Mouse (Mus musculus): ENCODE results near the gene Tmem179b. TPM values are rescaled to one million over a fixed set of nuclear protein-coding genes. Genes with fewer than 3 reads are reported as not detected.

Gene Tmem179b
- polyA plus RNA-seq, 1 experiment from 2014 or later, result 113 TPM

DNA sequence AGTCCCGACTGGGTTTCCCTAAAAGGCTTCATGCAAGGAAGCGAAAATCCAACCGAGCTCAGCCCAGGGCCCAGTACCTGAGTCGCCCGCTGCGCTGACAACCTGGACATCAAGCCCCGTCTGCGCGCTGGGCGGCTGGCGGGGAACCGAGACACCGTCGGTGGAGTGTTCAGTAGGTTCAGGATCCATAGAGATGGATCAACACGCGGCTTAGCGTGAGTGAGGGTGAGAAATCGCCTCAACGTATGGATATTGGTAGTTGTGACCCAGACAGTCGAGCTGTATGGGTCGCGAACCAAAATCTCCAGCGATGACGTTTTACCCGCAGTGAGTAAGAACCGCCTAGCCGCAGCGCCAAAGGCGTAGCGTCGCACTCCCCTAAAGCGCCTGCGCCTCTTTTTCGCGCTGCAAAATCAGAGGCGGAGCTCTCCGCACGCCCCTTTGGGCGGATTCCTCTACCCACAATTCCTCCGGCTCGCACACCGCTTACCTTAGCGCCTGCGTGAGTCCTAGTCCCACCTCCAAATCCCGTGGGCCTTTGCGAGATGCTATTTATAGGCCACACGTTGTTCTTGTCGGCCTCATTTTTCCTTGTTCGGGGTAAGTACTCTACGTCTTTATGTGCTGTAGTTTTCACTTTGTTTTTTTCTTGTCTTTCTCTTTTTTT lies 51.2 kb downstream of the Tmem179b start, which contains the start of gene Slc3a2:
Gene Slc3a2, minus strand, starts transcription at position 463 of the 667 bp plus-strand sequence.
- peak; percentile 98 for ATAC-seq (replicated peaks; ENCODE audit: low FRiP score, low read depth)
- no peak for TF ChIP-seq CTCF (IDR thresholded peaks at IDR 0.05; ENCODE audit: low read depth)
- H3K4me2 ChIP-seq (ENCODE audit: low read length), result peak within 1 kb of the TSS; percentile 62
- no peaks in the 10 kb centered on the region for H3K27me3 ChIP-seq (ENCODE audit: insufficient read depth, low read length)
- peak; percentile 99 for DNase-seq (ENCODE audit: low spot score)
- H3K4me3 ChIP-seq (replicated peaks; ENCODE audit: low read depth, low read length), result peak within 1 kb of the TSS; percentile 55
- H3K27ac ChIP-seq, result peak within 1 kb of the TSS; percentile 88
- no peaks in the 10 kb centered on the region for H3K9me3 ChIP-seq (replicated peaks; ENCODE audit: low read length)
- peaks cover 12% of the 10 kb centered on the region; the same call in 1 of the 2 replicates for H3K4me1 ChIP-seq (replicated peaks; ENCODE audit: insufficient read depth, low read length)
- H3K36me3 ChIP-seq (ENCODE audit: insufficient read depth, low read length), result peaks cover 19% of the 10 kb centered on the region
- H3K9ac ChIP-seq (ENCODE audit: low read depth, low read length), result peak within 1 kb of the TSS; percentile 73
- WGBS, result under 1% methylated on average over 50 of the region's 50 CpGs

DNA sequence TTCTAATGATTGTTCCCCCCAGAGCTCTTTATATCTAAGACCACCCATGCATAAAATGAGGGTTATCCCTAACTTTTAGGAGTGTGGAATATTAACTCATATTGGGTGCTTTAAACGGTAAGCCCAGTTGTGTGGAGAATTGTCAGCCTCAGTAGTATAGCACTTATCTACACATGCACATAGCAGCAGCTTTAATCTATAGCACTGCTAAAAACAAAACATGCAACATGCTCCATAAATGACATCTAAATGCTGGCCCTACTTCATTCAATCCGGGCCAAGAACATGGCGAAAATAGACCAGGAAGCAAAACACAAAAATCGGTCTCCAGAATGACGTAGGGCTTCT lies 51.7 kb downstream of the Tmem179b start:
- ATAC-seq (replicated peaks; ENCODE audit: low FRiP score, low read depth), result 0 out of 2 replicates have a peak, but pooled peaks have one; percentile 0
- H3K4me1 ChIP-seq (replicated peaks; ENCODE audit: insufficient read depth, low read length), result peaks cover 12% of the 10 kb centered on the region; the same call in 1 of the 2 replicates
- peak overlapping the region; percentile 62 for H3K4me2 ChIP-seq (ENCODE audit: low read length)
- H3K9ac ChIP-seq (ENCODE audit: low read depth, low read length), result peak overlapping the region; percentile 56
- peak overlapping the region; percentile 88 for H3K27ac ChIP-seq
- WGBS, result 1% methylated on average over 5 of the region's 5 CpGs
- TF ChIP-seq CTCF (IDR thresholded peaks at IDR 0.05; ENCODE audit: low read depth), result no peak
- DNase-seq (ENCODE audit: low spot score), result no peak
- peak overlapping the region; percentile 55 for H3K4me3 ChIP-seq (replicated peaks; ENCODE audit: low read depth, low read length)
- H3K27me3 ChIP-seq (ENCODE audit: insufficient read depth, low read length), result no peaks in the 10 kb centered on the region
- peaks cover 19% of the 10 kb centered on the region for H3K36me3 ChIP-seq (ENCODE audit: insufficient read depth, low read length)
- no peaks in the 10 kb centered on the region for H3K9me3 ChIP-seq (replicated peaks; ENCODE audit: low read length)

Small RNA genes within 50 kb of the gene (microRNA-seq; reads per million reads assigned to microRNA genes)
- not detected for gene Mir6992

Other genes starting within 250 kb of the Tmem179b start
- 19.2 and 25.5 TPM in 2 replicates for gene Slc22a8, start 183.2 kb downstream of the Tmem179b start, polyA plus RNA-seq (2015; fragmentation: Nextera tagmentation; extraction: Ambion mirVana)
- 73.8 and 93.1 TPM in 2 replicates for gene Slc22a6, start 156.4 kb downstream of the Tmem179b start, polyA plus RNA-seq (2015; fragmentation: Nextera tagmentation; extraction: Ambion mirVana)
- gene Chrm1, start 110.7 kb downstream of the Tmem179b start, polyA plus RNA-seq (2015; fragmentation: Nextera tagmentation; extraction: Ambion mirVana), result 0.17 and 0.18 TPM in 2 replicates
- gene Slc3a2, start 51.1 kb downstream of the Tmem179b start, polyA plus RNA-seq (2015; fragmentation: Nextera tagmentation; extraction: Ambion mirVana), result 151 and 158 TPM in 2 replicates
- 71.3 and 77.7 TPM in 2 replicates for gene Wdr74, start 38.6 kb downstream of the Tmem179b start, polyA plus RNA-seq (2015; fragmentation: Nextera tagmentation; extraction: Ambion mirVana)
- gene 1700092M07Rik, start 33.7 kb downstream of the Tmem179b start, polyA plus RNA-seq (2015; fragmentation: Nextera tagmentation; extraction: Ambion mirVana), result 0.75 and 1.1 TPM in 2 replicates
- 105 and 115 TPM in 2 replicates for gene Stx5a, start 33.1 kb downstream of the Tmem179b start, polyA plus RNA-seq (2015; fragmentation: Nextera tagmentation; extraction: Ambion mirVana)
- 114 and 123 TPM in 2 replicates for gene Nxf1, start 17.4 kb downstream of the Tmem179b start, polyA plus RNA-seq (2015; fragmentation: Nextera tagmentation; extraction: Ambion mirVana)
- gene Tmem223, start 3.5 kb downstream of the Tmem179b start, polyA plus RNA-seq (2015; fragmentation: Nextera tagmentation; extraction: Ambion mirVana), result 248 and 286 TPM in 2 replicates
- gene Taf6l, start 11.9 kb upstream of the Tmem179b start, polyA plus RNA-seq (2015; fragmentation: Nextera tagmentation; extraction: Ambion mirVana), result 28.4 and 28.6 TPM in 2 replicates
- gene Polr2g, start 24.1 kb upstream of the Tmem179b start, polyA plus RNA-seq (2015; fragmentation: Nextera tagmentation; extraction: Ambion mirVana), result 185 and 187 TPM in 2 replicates
- gene Zbtb3, start 28.1 kb upstream of the Tmem179b start, polyA plus RNA-seq (2015; fragmentation: Nextera tagmentation; extraction: Ambion mirVana), result 3.6 TPM in 2 replicates
- gene Ttc9c, start 44.9 kb upstream of the Tmem179b start, polyA plus RNA-seq (2015; fragmentation: Nextera tagmentation; extraction: Ambion mirVana), result 32.2 and 35.9 TPM in 2 replicates
- gene Hnrnpul2, start 45.5 kb upstream of the Tmem179b start, polyA plus RNA-seq (2015; fragmentation: Nextera tagmentation; extraction: Ambion mirVana), result 5.5 and 6.3 TPM in 2 replicates
- gene AC129217.1, start 55.3 kb upstream of the Tmem179b start, polyA plus RNA-seq (2015; fragmentation: Nextera tagmentation; extraction: Ambion mirVana), result not detected in 2 replicates
- gene Bscl2, start 63.0 kb upstream of the Tmem179b start, polyA plus RNA-seq (2015; fragmentation: Nextera tagmentation; extraction: Ambion mirVana), result 57.0 and 60.1 TPM in 2 replicates
- 1.5 and 1.6 TPM in 2 replicates for gene Gng3, start 64.7 kb upstream of the Tmem179b start, polyA plus RNA-seq (2015; fragmentation: Nextera tagmentation; extraction: Ambion mirVana)
- 0.85 and 1.1 TPM in 2 replicates for gene Lrrn4cl, start 76.3 kb upstream of the Tmem179b start, polyA plus RNA-seq (2015; fragmentation: Nextera tagmentation; extraction: Ambion mirVana)
- 195 and 206 TPM in 2 replicates for gene Ubxn1, start 97.0 kb upstream of the Tmem179b start, polyA plus RNA-seq (2015; fragmentation: Nextera tagmentation; extraction: Ambion mirVana)
- gene Uqcc3, start 106.5 kb upstream of the Tmem179b start, polyA plus RNA-seq (2015; fragmentation: Nextera tagmentation; extraction: Ambion mirVana), result 94.5 and 97.4 TPM in 2 replicates
- gene Lbhd1, start 109.3 kb upstream of the Tmem179b start, polyA plus RNA-seq (2015; fragmentation: Nextera tagmentation; extraction: Ambion mirVana), result 69.8 and 70.8 TPM in 2 replicates
- gene Gm49403, start 109.5 kb upstream of the Tmem179b start, polyA plus RNA-seq (2015; fragmentation: Nextera tagmentation; extraction: Ambion mirVana), result not detected in 2 replicates
- gene 1810009A15Rik, start 114.4 kb upstream of the Tmem179b start, polyA plus RNA-seq (2015; fragmentation: Nextera tagmentation; extraction: Ambion mirVana), result 69.0 and 76.7 TPM in 2 replicates
- gene Gm49416, start 114.5 kb upstream of the Tmem179b start, polyA plus RNA-seq (2015; fragmentation: Nextera tagmentation; extraction: Ambion mirVana), result not detected in 2 replicates
- gene Ints5, start 118.5 kb upstream of the Tmem179b start, polyA plus RNA-seq (2015; fragmentation: Nextera tagmentation; extraction: Ambion mirVana), result 27.4 and 29.8 TPM in 2 replicates
- gene Ganab, start 123.6 kb upstream of the Tmem179b start, polyA plus RNA-seq (2015; fragmentation: Nextera tagmentation; extraction: Ambion mirVana), result 74.6 and 80.9 TPM in 2 replicates
- gene B3gat3, start 145.9 kb upstream of the Tmem179b start, polyA plus RNA-seq (2015; fragmentation: Nextera tagmentation; extraction: Ambion mirVana), result 44.0 and 45.1 TPM in 2 replicates
- gene Rom1, start 154.9 kb upstream of the Tmem179b start, polyA plus RNA-seq (2015; fragmentation: Nextera tagmentation; extraction: Ambion mirVana), result 5.7 and 6.0 TPM in 2 replicates
- gene Eml3, start 155.1 kb upstream of the Tmem179b start, polyA plus RNA-seq (2015; fragmentation: Nextera tagmentation; extraction: Ambion mirVana), result 25.5 and 26.2 TPM in 2 replicates
- gene Mta2, start 167.4 kb upstream of the Tmem179b start, polyA plus RNA-seq (2015; fragmentation: Nextera tagmentation; extraction: Ambion mirVana), result 103 and 116 TPM in 2 replicates
- gene Tut1, start 179.4 kb upstream of the Tmem179b start, polyA plus RNA-seq (2015; fragmentation: Nextera tagmentation; extraction: Ambion mirVana), result 19.9 and 22.3 TPM in 2 replicates
- gene Eef1g, start 192.6 kb upstream of the Tmem179b start, polyA plus RNA-seq (2015; fragmentation: Nextera tagmentation; extraction: Ambion mirVana), result 328 and 354 TPM in 2 replicates
- 22.5 and 27.5 TPM in 2 replicates for gene Ahnak, start 214.8 kb upstream of the Tmem179b start, polyA plus RNA-seq (2015; fragmentation: Nextera tagmentation; extraction: Ambion mirVana)

All from kidney, postnatal 0 days (tissue).